Mouse (Mus musculus): ENCODE data around the gene Rbp1.

GRCm38 (mm10) chr9:98437819-98438218 is 15.1 kb downstream of the Rbp1 start:
- TF ChIP-seq POLR2A (IDR thresholded peaks at IDR 0.05; ENCODE audit: insufficient read depth, low read length) (no peak), EP300 (IDR thresholded peaks at IDR 0.05; ENCODE audit: insufficient read depth, low read depth, low read length) (no peak)

Measured in ES-Bruce4 (cell line).